Mouse (Mus musculus) heart, postnatal 14 days (tissue): ENCODE data around the gene Fezf1. TPM values are rescaled to one million over a fixed set of nuclear protein-coding genes. Genes with fewer than 3 reads are reported as not detected.

Experiments used
- DNase-seq, 2 experiments: peaks; one replicate each; pipeline ENCODE4 v3.0.0; 2021 to 2022
- intact Hi-C: fragments of 180-260 bp; cut with DNase I; formaldehyde crosslinking; loops from one replicate; pipeline ENCODE4 v1.15.1; 2025
- long read RNA-seq, 2 experiments: library from polyadenylated mRNA; stranded (forward); transcript quantifications; one replicate each; pipeline ENCODE4 v2.0.0; 2021
- total RNA-seq, 2 experiments: library from RNA; stranded (reverse); gene quantifications; 2 replicates each; pipeline ENCODE4 v1.2.3; 2021

Gene Fezf1
- total RNA-seq = not detected
- long read RNA-seq, experiment 1 = 0 reads
- long read RNA-seq, experiment 2 = 0 reads

DNA sequence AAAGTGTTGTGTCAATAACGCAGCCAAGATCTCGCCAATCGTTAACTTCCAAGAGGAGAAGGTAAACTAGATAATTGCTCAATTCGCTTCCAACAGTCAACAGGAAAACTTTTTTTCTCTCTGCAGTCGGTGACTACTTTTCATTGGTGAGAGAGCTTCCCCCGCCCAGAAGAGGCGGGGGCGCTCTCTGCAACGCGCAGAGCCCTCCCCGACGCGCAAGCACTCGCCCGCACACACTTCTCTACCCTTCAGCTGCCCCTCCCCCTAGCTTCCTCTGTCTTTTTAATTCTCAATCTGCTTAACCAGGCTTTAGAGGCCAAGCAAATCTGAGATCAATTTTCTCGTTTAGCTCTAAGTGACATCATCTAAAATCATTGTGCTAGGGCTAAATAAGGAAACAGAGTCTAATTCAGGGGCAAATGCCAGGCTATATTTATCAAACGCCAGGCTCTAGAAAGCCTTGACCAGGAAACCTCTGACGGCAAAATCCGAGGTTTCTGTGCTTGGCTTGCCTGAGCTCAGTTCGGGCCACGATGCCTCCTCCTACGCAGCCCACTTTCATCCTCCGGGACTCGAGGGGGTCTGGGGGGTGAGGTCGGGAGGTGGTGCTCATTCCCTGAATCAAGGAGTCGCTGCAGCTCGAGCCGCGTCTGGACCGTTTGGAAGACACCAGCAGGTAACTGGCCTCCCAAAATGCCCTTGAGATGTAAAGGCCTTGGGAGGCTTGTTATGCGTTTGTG lies at the start of gene Fezf1:
Gene Fezf1 (minus strand): TSS at position 50 of the 740 bp plus-strand sequence.
- intact Hi-C loops = no loop called here
- DNase-seq = no peak

GRCm38 (mm10) chr6:23294685-23295084 lies 46.5 kb upstream of the Fezf1 start:
- DNase-seq = no peak
- intact Hi-C loops = no loop called here

- intact Hi-C loops = no loop called here
- DNase-seq = no peak
Measured at GRCm38 (mm10) chr6:23288752-23289151, 40.6 kb upstream of the Fezf1 start.

- no peak for DNase-seq
- intact Hi-C loops = no loop called here
Measured at GRCm38 (mm10) chr6:23281514-23281820, 33.3 kb upstream of the Fezf1 start.

DNA sequence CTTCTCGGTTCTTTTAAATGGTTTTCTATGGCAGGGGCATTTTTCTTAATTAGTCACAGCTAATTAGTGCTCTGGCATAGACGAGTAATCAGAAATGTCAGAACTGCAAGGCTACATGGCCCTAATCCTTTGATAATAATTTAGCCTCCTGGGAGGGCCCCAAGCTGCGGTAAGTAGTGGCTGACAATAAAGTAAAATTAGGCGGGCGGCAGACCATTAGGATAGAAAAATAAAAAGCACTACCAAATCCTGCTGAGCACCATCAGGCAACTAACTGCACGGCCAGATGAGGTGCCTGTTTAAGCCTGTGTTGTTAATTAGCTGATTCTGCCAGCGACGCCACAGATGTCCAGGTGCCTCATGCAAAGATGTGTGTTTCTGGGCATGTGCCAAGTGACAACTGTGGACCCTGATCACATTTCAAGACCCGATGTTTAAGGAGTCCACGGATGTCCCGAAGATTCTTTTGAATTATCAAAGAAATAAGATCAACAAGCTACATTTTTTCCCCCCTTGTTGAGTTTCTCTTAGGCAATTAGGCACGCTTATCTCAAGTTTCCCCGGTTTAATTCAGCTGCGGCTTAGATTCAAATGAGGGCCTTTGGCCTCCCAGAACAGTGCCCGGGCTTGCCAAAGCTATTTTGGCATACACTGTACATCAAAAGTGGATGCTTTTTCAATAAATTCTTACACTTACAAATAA lies 32.8 kb upstream of the Fezf1 start:
- intact Hi-C loops = no loop called here
- no peak for DNase-seq

DNA sequence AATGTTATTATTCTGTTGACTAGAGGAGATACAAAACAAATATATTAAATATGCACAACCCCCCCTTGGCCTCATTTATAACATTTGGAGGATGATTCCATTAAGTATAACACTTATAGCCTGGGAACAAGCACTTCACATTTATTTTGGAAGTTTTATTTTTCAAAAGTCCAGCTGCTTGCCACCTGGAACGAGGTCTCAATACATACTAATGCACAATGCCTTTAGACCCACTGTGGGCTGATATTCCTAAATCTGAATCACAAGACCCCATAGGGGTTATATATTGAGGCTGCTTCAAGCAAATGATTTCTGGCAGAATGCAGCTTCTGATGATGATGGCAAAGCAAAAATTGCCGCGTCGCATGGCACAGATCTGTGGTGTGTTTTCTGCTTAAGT lies 25.3 kb upstream of the Fezf1 start:
- DNase-seq = no peak
- intact Hi-C loops = no loop called here

DNA sequence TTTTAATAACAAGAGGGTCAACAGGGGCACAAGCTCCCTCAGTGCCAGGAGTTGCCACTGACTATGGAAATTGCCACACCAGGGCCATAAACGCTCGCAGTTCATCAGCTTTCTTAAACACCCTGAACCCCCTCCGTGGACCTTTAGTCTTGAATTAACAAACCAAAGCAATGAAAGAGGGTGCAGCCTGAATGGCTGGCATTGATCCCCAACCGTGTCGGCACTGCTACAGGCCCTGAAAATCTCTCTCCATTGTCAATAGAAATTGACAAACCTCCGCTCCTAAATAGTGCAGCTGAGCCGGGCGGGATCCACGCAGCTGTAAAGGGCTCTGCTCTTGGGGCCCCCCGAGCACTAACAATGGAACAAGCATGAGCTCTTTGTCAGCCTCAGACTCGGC lies 24.8 kb upstream of the Fezf1 start:
- intact Hi-C loops = no loop called here
- no peak for DNase-seq

- DNase-seq = no peak
- intact Hi-C loops = no loop called here
Measured at GRCm38 (mm10) chr6:23272542-23272941, 24.4 kb upstream of the Fezf1 start.

DNA sequence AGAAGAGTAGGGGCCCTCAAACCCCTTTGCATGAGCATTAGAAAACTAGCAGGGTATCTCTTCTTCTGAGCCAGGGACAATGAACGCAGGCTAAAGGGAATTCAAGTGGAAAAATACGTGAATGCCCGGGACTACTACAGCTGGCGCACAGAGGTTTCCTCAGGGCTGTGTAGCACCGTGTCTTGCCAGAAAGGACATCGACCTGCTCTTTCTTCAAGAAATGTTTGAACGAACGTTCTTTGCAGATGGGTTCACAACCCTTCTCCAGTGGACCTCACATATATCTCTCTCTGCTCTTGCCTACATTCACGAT lies 12.5 kb upstream of the Fezf1 start:
- intact Hi-C loops = no loop called here

DNA sequence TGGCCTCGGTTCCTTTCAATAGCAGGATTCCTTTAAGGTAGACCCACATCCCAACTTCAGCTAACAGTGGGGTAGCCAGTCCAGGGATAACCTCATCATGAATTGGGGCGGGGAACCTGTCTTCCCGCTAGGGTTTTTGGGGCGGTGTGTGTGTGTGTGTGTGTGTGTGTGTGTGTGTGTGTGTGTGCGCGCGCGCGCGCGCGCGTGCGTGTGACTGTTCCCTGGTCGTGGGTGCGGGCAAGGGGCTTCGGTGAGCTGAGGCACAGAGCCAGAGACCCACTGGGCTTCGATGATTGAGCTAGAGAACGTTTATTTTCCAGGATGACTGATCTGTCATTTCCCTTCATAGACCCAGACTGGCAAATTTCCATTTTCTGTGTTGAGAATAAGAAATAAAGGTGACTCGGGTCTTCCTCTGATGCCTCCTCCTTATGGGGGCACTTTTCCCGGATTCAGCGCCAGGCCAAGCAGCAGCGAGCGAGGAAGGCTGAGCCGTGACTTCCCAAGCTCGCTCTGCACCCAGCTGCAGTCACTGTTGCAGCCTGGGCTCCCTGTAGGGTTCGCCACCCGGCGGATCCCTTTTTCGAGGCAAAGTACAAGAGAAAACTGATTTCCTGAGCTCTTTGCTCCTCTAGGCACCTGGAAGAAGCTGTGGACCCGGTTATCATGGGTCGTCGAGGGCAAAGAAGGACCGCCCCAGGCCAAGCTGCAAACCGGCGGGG lies 12.0 kb upstream of the Fezf1 start:
- no peak for DNase-seq
- intact Hi-C loops = no loop called here

More for the DNA sequence above, 12.5 kb upstream of the Fezf1 start:
- DNase-seq = no peak

DNA sequence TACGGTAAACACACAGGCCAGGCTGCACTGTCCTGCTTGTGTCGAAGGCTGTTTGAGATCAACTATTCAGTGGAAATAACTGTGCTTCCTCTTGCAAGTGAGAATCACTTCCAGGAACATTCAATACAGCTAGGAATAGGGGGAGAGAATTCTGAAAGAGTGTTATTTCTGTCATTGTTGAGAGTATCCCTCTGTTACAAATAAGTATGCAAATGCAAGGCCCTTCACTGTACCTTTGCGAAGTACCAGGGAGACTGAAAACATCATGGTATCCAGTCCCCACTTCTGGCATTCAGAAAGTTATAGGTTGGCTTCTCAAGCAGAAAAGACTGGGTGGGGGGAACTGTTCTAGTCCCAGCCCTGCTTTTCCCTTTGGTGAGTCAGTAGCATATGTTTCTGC lies 9.8 kb upstream of the Fezf1 start:
- intact Hi-C loops = no loop called here
- no peak for DNase-seq

GRCm38 (mm10) chr6:23255161-23255560 lies 7.0 kb upstream of the Fezf1 start:
- intact Hi-C loops = no loop called here
- no peak for DNase-seq

GRCm38 (mm10) chr6:23254644-23255043 lies 6.5 kb upstream of the Fezf1 start:
- DNase-seq = no peak
- intact Hi-C loops = no loop called here

- DNase-seq = peak in 1 of 2 experiments; percentile 2
- intact Hi-C loops = no loop called here
Measured at GRCm38 (mm10) chr6:23253353-23254311, 5.5 kb upstream of the Fezf1 start.

DNA sequence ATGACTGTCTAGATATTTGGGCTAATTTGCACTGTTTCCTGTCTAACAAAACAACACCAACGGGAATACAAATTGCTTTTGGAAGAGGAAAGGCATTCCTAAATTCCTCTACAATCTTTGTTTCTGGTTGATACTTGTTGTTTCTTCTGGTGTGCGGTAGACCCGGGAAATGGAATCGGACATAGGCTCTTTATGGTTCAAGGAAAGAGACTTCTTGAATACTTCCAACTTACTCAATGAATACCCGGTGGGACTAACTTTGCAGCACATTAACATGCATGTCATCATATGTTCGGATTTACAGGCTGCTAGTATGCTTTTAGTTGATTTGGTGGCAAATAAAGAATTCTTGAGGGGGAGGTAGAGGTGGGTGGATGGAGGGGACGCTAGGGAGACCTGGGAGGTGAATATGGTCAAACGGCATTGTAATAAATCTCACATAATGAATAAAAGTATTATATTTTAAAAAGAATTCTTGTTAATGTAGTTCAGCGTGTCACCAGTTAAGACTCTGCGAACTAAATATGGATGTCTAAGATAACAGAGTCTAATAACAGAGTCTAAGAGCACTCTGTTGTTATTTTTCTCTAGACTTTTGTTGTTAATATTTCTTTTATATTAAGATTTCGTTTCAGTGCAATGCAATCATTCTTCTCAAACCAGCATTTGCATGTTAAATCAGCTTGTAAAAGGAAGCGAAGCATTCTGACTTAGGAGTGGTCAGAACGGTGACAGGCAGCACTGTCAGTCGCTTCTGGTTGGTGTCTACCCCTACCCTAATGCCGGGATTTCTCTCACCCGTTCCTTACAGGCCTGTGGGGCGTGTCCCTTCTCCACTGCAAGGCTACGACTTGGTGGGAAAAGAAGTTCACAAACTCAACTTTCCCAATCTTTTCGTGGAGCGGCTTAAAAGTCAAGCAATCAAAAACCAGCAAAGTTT lies 4.3 kb upstream of the Fezf1 start:
- intact Hi-C loops = no loop called here
- peak in 1 of 2 experiments; percentile 1 for DNase-seq

GRCm38 (mm10) chr6:23251431-23251830 lies 3.3 kb upstream of the Fezf1 start:
- no peak for DNase-seq
- intact Hi-C loops = no loop called here

GRCm38 (mm10) chr6:23250288-23250955 lies 2.3 kb upstream of the Fezf1 start:
- no peak for DNase-seq
- intact Hi-C loops = no loop called here

DNA sequence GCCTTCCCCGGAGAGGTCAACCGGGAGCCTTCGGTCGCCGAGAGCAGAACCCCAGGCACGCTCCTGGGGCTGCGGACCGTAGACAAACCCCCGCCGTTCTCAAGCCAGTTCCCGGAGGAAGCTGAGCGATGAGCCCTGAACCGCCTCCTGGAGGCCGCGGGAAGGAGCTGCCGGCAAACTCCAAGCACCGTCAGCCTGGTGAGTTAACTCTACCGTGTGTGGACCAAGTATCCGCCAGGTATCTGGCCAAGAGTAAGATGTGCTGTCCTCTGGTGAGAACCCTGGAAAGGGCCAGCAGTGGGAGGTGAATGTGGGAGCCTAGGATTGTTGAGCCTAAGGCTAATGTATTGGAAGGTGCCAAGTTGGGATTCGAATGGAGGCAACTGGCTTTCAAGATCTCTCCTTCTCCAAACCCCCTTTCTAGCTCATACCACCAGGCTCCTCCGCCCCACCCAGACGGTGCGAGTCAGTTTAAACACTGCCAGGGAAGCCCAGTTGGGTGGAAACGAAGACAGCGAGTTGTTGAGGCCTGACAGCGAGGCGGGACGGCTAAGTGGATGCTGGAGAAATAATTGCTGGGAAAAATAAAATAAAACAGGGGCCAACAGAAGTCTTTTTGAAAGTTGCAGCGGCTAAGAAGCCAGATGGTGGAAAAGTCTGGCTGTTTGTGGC lies 1.6 kb upstream of the Fezf1 start:
- intact Hi-C loops = no loop called here
- no peak for DNase-seq

DNA sequence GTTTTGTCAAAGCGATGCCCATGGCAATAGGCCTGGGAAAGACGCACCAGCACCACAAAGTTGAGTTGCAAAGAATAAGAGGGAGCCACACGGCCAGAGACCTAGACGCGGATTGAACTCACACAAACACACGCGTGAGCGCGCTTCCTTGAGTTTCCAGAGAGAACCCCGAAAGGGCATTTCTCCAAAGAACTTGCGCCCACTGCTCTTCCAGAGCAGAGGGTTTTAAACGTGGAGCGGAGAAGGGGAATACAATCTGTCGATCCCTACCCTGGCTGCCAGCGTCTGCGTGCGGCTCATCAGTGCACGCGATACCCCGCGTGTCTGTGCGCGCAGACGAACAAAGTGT lies 865 bp upstream of the Fezf1 start:
- no peak for DNase-seq
- intact Hi-C loops = no loop called here
